Mouse (Mus musculus) liver, postnatal 0 days (tissue): Measurements from ENCODE around the gene Immp2l. TPM values are rescaled to one million over a fixed set of nuclear protein-coding genes. Genes with fewer than 3 reads are reported as not detected.

ENCODE experiments used
- ATAC-seq: fragments of 200-750 bp; cut with Nextera tagmentation; 2 replicates; pipeline ENCODE4 v1.8.0; 2017; ENCODE audit warnings: mild to moderate bottlenecking, moderate library complexity
- DNase-seq: peaks from one replicate; pipeline ENCODE4 v3.0.0-alpha.2; 2016
- H3K27ac ChIP-seq: fragments of 300-500 bp; sonication (generic); 2 replicates; pipeline ENCODE4 v1.5.1; 2014; ENCODE audit warnings: antibody characterized with exemption, moderate library complexity, mild to moderate bottlenecking, low read depth
- H3K27me3 ChIP-seq: fragments of 300-500 bp; sonication (generic); 2 replicates; pipeline ENCODE4 v1.6.1; 2014; ENCODE audit warnings: low read length, control low read depth, mixed read lengths; ENCODE audit not compliant: insufficient read depth
- H3K36me3 ChIP-seq: fragments of 300-500 bp; sonication (generic); replicated peaks from 2 replicates; pipeline ENCODE4 v1.6.1; 2014; ENCODE audit warnings: mild to moderate bottlenecking, control low read depth, low read length, moderate library complexity, mixed read lengths; ENCODE audit not compliant: insufficient read depth
- H3K4me1 ChIP-seq: fragments of 300-500 bp; sonication (generic); 2 replicates; pipeline ENCODE4 v1.6.1; 2014; ENCODE audit warnings: antibody characterized with exemption, mild to moderate bottlenecking, control low read depth; ENCODE audit not compliant: insufficient read depth
- H3K4me2 ChIP-seq: fragments of 300-500 bp; sonication (generic); 2 replicates; pipeline ENCODE4 v1.6.1; 2014; ENCODE audit warnings: low read depth, mild to moderate bottlenecking, low read length, moderate library complexity, mixed read lengths
- H3K4me3 ChIP-seq: fragments of 300-500 bp; sonication (generic); 2 replicates; pipeline ENCODE4 v1.5.1; 2014; ENCODE audit warnings: low read depth, low read length
- H3K9ac ChIP-seq: fragments of 300-500 bp; sonication (generic); replicated peaks from 2 replicates; pipeline ENCODE4 v1.6.1; 2014; ENCODE audit warnings: mild to moderate bottlenecking, moderate library complexity
- H3K9me3 ChIP-seq: fragments of 300-500 bp; sonication (generic); 2 replicates; pipeline ENCODE4 v1.6.1; 2016; ENCODE audit warnings: mild to moderate bottlenecking, control low read depth, low read length, mixed read lengths
- CTCF ChIP-seq: sonication (generic); IDR thresholded peaks from 2 replicates; pipeline ENCODE4 v1.5.1; 2016; ENCODE audit warnings: antibody characterized with exemption, low read depth
- EP300 ChIP-seq: IDR thresholded peaks from 2 replicates; pipeline ENCODE4 v1.6.1; 2016; ENCODE audit warnings: antibody characterized with exemption, low read depth, mild to moderate bottlenecking
- WGBS: fragments of 180-500 bp; shearing (Covaris S2); extraction: QIAGEN DNeasy Blood & Tissue Kit; methylation state at CpG from one replicate; pipeline ENCODE4 v1.1.7; 2014; ENCODE audit not compliant: insufficient replicate concordance; 5-methylcytosine and 5-hydroxymethylcytosine counted together
- polyA plus RNA-seq: library from polyadenylated mRNA; unstranded; fragments of >200 nt; fragmentation: Nextera tagmentation; extraction: Ambion mirVana; gene quantifications from 2 replicates; pipeline ENCODE4 v1.2.1, GENCODE M21; 2015

Immp2l gene
- polyA plus RNA-seq, 1 experiment from 2014 or later: 35.9 TPM

- Histone ChIP-seq H3K4me2 (peak overlapping the region; percentile 15; the same call in 1 of the 2 replicates), H3K4me3 (no peak overlapping the region), H3K9me3 (no peaks in the 10 kb centered on the region), H3K36me3 (no peaks in the 10 kb centered on the region), H3K9ac (peak overlapping the region; percentile 16; the same call in 1 of the 2 replicates), H3K4me1 (0 out of 2 replicates have a peak, but pooled peaks cover 3% of the 10 kb centered on the region), H3K27me3 (no peaks in the 10 kb centered on the region), H3K27ac (no peak overlapping the region)
- 15% methylated on average over 18 of the region's 18 CpGs for WGBS
- TF ChIP-seq EP300 (no peak), CTCF (no peak)
- DNase-seq: peak; percentile 20
- peak; percentile 69 for ATAC-seq
Observed at GRCm38 (mm10) chr12:41565540-41566432, 541.9 kb downstream of the Immp2l start.

- H3K9me3 ChIP-seq: no peaks in the 10 kb centered on the region
- TF ChIP-seq EP300: no peak
- no peak for TF ChIP-seq CTCF
- 24% methylated on average over 1 of the region's 1 CpGs for WGBS
- no peak for DNase-seq
- no peaks in the 10 kb centered on the region for H3K27me3 ChIP-seq
- no peak overlapping the region for H3K27ac ChIP-seq
- no peak overlapping the region for H3K4me2 ChIP-seq
- H3K9ac ChIP-seq: no peak overlapping the region
- H3K4me3 ChIP-seq: no peak overlapping the region
- H3K36me3 ChIP-seq: no peaks in the 10 kb centered on the region
- no peak for ATAC-seq
- 0 out of 2 replicates have a peak, but pooled peaks cover 3% of the 10 kb centered on the region for H3K4me1 ChIP-seq
Observed at GRCm38 (mm10) chr12:41566433-41566794, 542.5 kb downstream of the Immp2l start.

- H3K4me3 ChIP-seq: no peak overlapping the region
- TF ChIP-seq CTCF (no peak), EP300 (no peak)
- no peaks in the 10 kb centered on the region for H3K36me3 ChIP-seq
- no peak for DNase-seq
- H3K9me3 ChIP-seq: no peaks in the 10 kb centered on the region
- H3K4me2 ChIP-seq: no peak overlapping the region
- no peak overlapping the region for H3K9ac ChIP-seq
- H3K27ac ChIP-seq: no peak overlapping the region
- H3K27me3 ChIP-seq: no peaks in the 10 kb centered on the region
- WGBS: 39% methylated on average over 3 of the region's 3 CpGs
- no peak for ATAC-seq
- H3K4me1 ChIP-seq: no peaks in the 10 kb centered on the region
Observed at GRCm38 (mm10) chr12:41573754-41574153, 549.9 kb downstream of the Immp2l start.

GRCm38 (mm10) chr12:41575221-41575620, 551.3 kb downstream of the Immp2l start:
- H3K27ac ChIP-seq: no peak overlapping the region
- WGBS: 80% methylated on average over 4 of the region's 4 CpGs
- H3K9ac ChIP-seq: no peak overlapping the region
- TF ChIP-seq CTCF: no peak
- no peak for TF ChIP-seq EP300
- H3K27me3 ChIP-seq: no peaks in the 10 kb centered on the region
- no peak for ATAC-seq
- H3K4me3 ChIP-seq: no peak overlapping the region
- H3K36me3 ChIP-seq: no peaks in the 10 kb centered on the region
- H3K4me2 ChIP-seq: no peak overlapping the region
- no peaks in the 10 kb centered on the region for H3K4me1 ChIP-seq
- no peaks in the 10 kb centered on the region for H3K9me3 ChIP-seq
- DNase-seq: no peak

GRCm38 (mm10) chr12:41593401-41593800, 569.5 kb downstream of the Immp2l start:
- no peak for TF ChIP-seq CTCF
- no peak for TF ChIP-seq EP300

GRCm38 (mm10) chr12:41594037-41594436, 570.1 kb downstream of the Immp2l start:
- Histone ChIP-seq H3K4me1 (no peaks in the 10 kb centered on the region), H3K27ac (no peak overlapping the region), H3K27me3 (no peaks in the 10 kb centered on the region), H3K4me2 (no peak overlapping the region), H3K36me3 (no peaks in the 10 kb centered on the region), H3K9ac (no peak overlapping the region), H3K9me3 (no peaks in the 10 kb centered on the region), H3K4me3 (no peak overlapping the region)
- 80% methylated on average over 4 of the region's 4 CpGs for WGBS
- DNase-seq (no peak), ATAC-seq (no peak)
- TF ChIP-seq CTCF (no peak), EP300 (no peak)

More at GRCm38 (mm10) chr12:41593401-41593800, 569.5 kb downstream of the Immp2l start:
- Histone ChIP-seq H3K4me1 (no peaks in the 10 kb centered on the region), H3K4me2 (no peak overlapping the region), H3K27me3 (no peaks in the 10 kb centered on the region), H3K9me3 (no peaks in the 10 kb centered on the region), H3K36me3 (no peaks in the 10 kb centered on the region), H3K9ac (no peak overlapping the region), H3K27ac (no peak overlapping the region), H3K4me3 (no peak overlapping the region)
- WGBS: 68% methylated on average over 5 of the region's 5 CpGs
- ATAC-seq: no peak
- no peak for DNase-seq
